Mouse (Mus musculus) MEL (cell line): ENCODE results near the gene Hoxb8. TPM values are rescaled to one million over a fixed set of nuclear protein-coding genes. Genes with fewer than 3 reads are reported as not detected.

Experiments
- DNase-seq: peaks from one replicate; pipeline ENCODE4 v3.0.0; 2011; ENCODE audit warnings: low read depth, low spot score
- H3K27ac ChIP-seq: 2 replicates; pipeline ENCODE4 v1.5.1; 2012; ENCODE audit warnings: low read depth, mild to moderate bottlenecking, control low read depth, low read length, moderate library complexity; ENCODE audit not compliant: control insufficient read depth
- H3K27me3 ChIP-seq, 2 experiments: fragments of 150-350 bp in 1 of 2; sonication (generic) in 1 of 2; 2 replicates each; pipeline ENCODE4 v1.6.1; 2012; ENCODE audit warnings: low read length in 2 of 2, mild to moderate bottlenecking in 2 of 2, improper control_type of control experiment in 1 of 2, moderate library complexity in 1 of 2; ENCODE audit not compliant: insufficient read depth in 2 of 2, control insufficient read depth in 1 of 2
- H3K36me3 ChIP-seq, 2 experiments: 2 replicates each; pipeline ENCODE4 v1.6.1; 2012 to 2014; ENCODE audit warnings: low read length in 2 of 2, improper control_type of control experiment in 1 of 2, inconsistent platforms in 1 of 2, mild to moderate bottlenecking in 1 of 2; ENCODE audit not compliant: insufficient read depth in 2 of 2, control insufficient read depth in 1 of 2
- H3K4me1 ChIP-seq, 2 experiments: fragments of 150-350 bp in 1 of 2; sonication (generic) in 1 of 2; 2 replicates each; pipeline ENCODE4 v1.6.1; 2012; ENCODE audit warnings: low read length in 2 of 2, improper control_type of control experiment in 1 of 2, mild to moderate bottlenecking in 1 of 2; ENCODE audit not compliant: insufficient read depth in 2 of 2, control insufficient read depth in 1 of 2
- H3K4me3 ChIP-seq, 2 experiments: fragments of 150-350 bp in 1 of 2; sonication (generic) in 1 of 2; 2 replicates each; pipeline ENCODE4 v1.5.1; 2012; ENCODE audit warnings: low read depth in 2 of 2, low read length in 2 of 2, mild to moderate bottlenecking in 2 of 2, moderate library complexity in 2 of 2, control low read depth in 1 of 2, improper control_type of control experiment in 1 of 2; ENCODE audit not compliant: control insufficient read depth in 1 of 2, insufficient read depth in 1 of 2
- H3K79me2 ChIP-seq: 2 replicates; pipeline ENCODE4 v1.6.1; 2012; ENCODE audit warnings: mild to moderate bottlenecking, low read length, moderate library complexity; ENCODE audit not compliant: control insufficient read depth, poor library complexity, insufficient read depth
- H3K9ac ChIP-seq: 2 replicates; pipeline ENCODE4 v1.6.1; 2012; ENCODE audit warnings: low read depth, mild to moderate bottlenecking, control low read depth, low read length, moderate library complexity; ENCODE audit not compliant: control insufficient read depth, poor library complexity, severe bottlenecking
- H3K9me3 ChIP-seq: fragments of 150-350 bp; sonication (generic); replicated peaks from 2 replicates; pipeline ENCODE4 v1.6.1; 2012; ENCODE audit warnings: mild to moderate bottlenecking, low read length, improper control_type of control experiment, moderate library complexity; ENCODE audit not compliant: insufficient read depth
- BHLHE40 ChIP-seq: IDR thresholded peaks from 2 replicates; pipeline ENCODE4 v1.6.1; 2012; ENCODE audit warnings: low read depth, mild to moderate bottlenecking, inconsistent platforms, low read length, improper control_type of control experiment, borderline replicate concordance
- CHD2 ChIP-seq: IDR thresholded peaks from 2 replicates; pipeline ENCODE4 v1.6.1; 2011; ENCODE audit warnings: low read length, improper control_type of control experiment
- CTCF ChIP-seq, 3 experiments: IDR thresholded peaks in 2 of 3; conservative IDR thresholded peaks in 1 of 3; 2 replicates each; pipeline ENCODE4 v1.5.1; 2011 to 2012; ENCODE audit warnings: low read length in 3 of 3, low read depth in 2 of 3, mild to moderate bottlenecking in 2 of 3, improper control_type of control experiment in 1 of 3, inconsistent platforms in 1 of 3, mixed read lengths in 1 of 3, moderate library complexity in 1 of 3; ENCODE audit not compliant: control insufficient read depth in 1 of 3, insufficient read depth in 1 of 3, poor library complexity in 1 of 3, severe bottlenecking in 1 of 3
- ELF1 ChIP-seq: IDR thresholded peaks from 2 replicates; pipeline ENCODE4 v1.6.1; 2014; ENCODE audit warnings: low read depth, mild to moderate bottlenecking, inconsistent platforms, low read length, improper control_type of control experiment, moderate library complexity
- HCFC1 ChIP-seq: IDR thresholded peaks from 2 replicates; pipeline ENCODE4 v1.6.1; 2012; ENCODE audit warnings: low read depth, mild to moderate bottlenecking, inconsistent platforms, low read length, improper control_type of control experiment, moderate library complexity
- JUND ChIP-seq: IDR thresholded peaks from 2 replicates; pipeline ENCODE4 v1.6.1; 2011; ENCODE audit warnings: low read depth, mild to moderate bottlenecking, improper control_type of control experiment, low read length
- KAT2A ChIP-seq: conservative IDR thresholded peaks from 2 replicates; pipeline ENCODE4 v1.6.1; 2012; ENCODE audit warnings: low read depth, low read length, improper control_type of control experiment, inconsistent platforms
- MAFK ChIP-seq: IDR thresholded peaks from 2 replicates; pipeline ENCODE4 v1.6.1; 2011; ENCODE audit warnings: low read depth, mild to moderate bottlenecking, low read length, improper control_type of control experiment, borderline replicate concordance
- MXI1 ChIP-seq: IDR thresholded peaks from 2 replicates; pipeline ENCODE4 v1.6.1; 2011; ENCODE audit warnings: mild to moderate bottlenecking, low read depth, low read length, improper control_type of control experiment
- MYC ChIP-seq: IDR thresholded peaks from 2 replicates; pipeline ENCODE4 v1.6.1; 2011; ENCODE audit warnings: low read depth, mild to moderate bottlenecking, low read length, improper control_type of control experiment, moderate library complexity
- NELFE ChIP-seq: IDR thresholded peaks from 2 replicates; pipeline ENCODE4 v1.6.1; 2011; ENCODE audit warnings: low read depth, low read length, improper control_type of control experiment
- NRF1 ChIP-seq: IDR thresholded peaks from 2 replicates; pipeline ENCODE4 v1.6.1; 2014; ENCODE audit warnings: low read depth, mild to moderate bottlenecking, inconsistent platforms, low read length, improper control_type of control experiment, moderate library complexity; ENCODE audit not compliant: poor library complexity, insufficient read depth, severe bottlenecking
- POLR2A ChIP-seq, 2 experiments: IDR thresholded peaks; 2 replicates each; pipeline ENCODE4 v1.6.1; 2011 to 2012; ENCODE audit warnings: low read length in 2 of 2, mild to moderate bottlenecking in 2 of 2, control low read depth in 1 of 2, improper control_type of control experiment in 1 of 2, low read depth in 1 of 2, moderate library complexity in 1 of 2; ENCODE audit not compliant: control insufficient read depth in 1 of 2, insufficient read depth in 1 of 2, poor library complexity in 1 of 2
- POLR2AphosphoS5 ChIP-seq: IDR thresholded peaks from 2 replicates; pipeline ENCODE4 v1.6.1; 2012; ENCODE audit warnings: low read depth, borderline replicate concordance, mild to moderate bottlenecking, inconsistent platforms, low read length, moderate library complexity, mixed read lengths
- RCOR1 ChIP-seq: IDR thresholded peaks from 2 replicates; pipeline ENCODE4 v1.6.1; 2012; ENCODE audit warnings: low read depth, mild to moderate bottlenecking, inconsistent platforms, low read length, improper control_type of control experiment
- SMC3 ChIP-seq: IDR thresholded peaks from 2 replicates; pipeline ENCODE4 v1.6.1; 2011; ENCODE audit warnings: low read depth, low read length, improper control_type of control experiment
- UBTF ChIP-seq: IDR thresholded peaks from 2 replicates; pipeline ENCODE4 v1.6.1; 2012; ENCODE audit warnings: low read depth, mild to moderate bottlenecking, inconsistent platforms, low read length, improper control_type of control experiment, moderate library complexity, borderline replicate concordance; ENCODE audit not compliant: insufficient read depth
- USF1 ChIP-seq: IDR thresholded peaks from 2 replicates; pipeline ENCODE4 v1.6.1; 2014; ENCODE audit warnings: low read depth, mild to moderate bottlenecking, inconsistent platforms, low read length, improper control_type of control experiment, moderate library complexity
- ZMIZ1 ChIP-seq: IDR thresholded peaks from 2 replicates; pipeline ENCODE4 v1.6.1; 2012; ENCODE audit warnings: low read depth, mild to moderate bottlenecking, inconsistent platforms, low read length, improper control_type of control experiment, moderate library complexity
- ZNF384 ChIP-seq: IDR thresholded peaks from 2 replicates; pipeline ENCODE4 v1.6.1; 2012; ENCODE audit warnings: low read depth, mild to moderate bottlenecking, inconsistent platforms, low read length, improper control_type of control experiment
- polyA plus RNA-seq, 2 experiments: library from polyadenylated mRNA; stranded (reverse) in 1 of 2; unstranded in 1 of 2; fragments of >175 nt in 1 of 2; fragments of >200 nt in 1 of 2; gene quantifications; 2 replicates each; pipeline versions ENCODE4 v1.2.1 to v1.2.4; 2012; ENCODE audit warnings: low replicate concordance in 2 of 2, low read depth in 1 of 2; ENCODE audit not compliant: insufficient read length in 2 of 2, insufficient read depth in 1 of 2, missing spikeins in 1 of 2
- total RNA-seq: library from RNA; depleted of rRNA; stranded (reverse); fragments of 300-350 nt; gene quantifications from 2 replicates; pipeline ENCODE4 v1.2.3, GENCODE M21; 2012

The Hoxb8 gene
- total and polyA plus RNA-seq, 3 experiments, result not detected

DNA sequence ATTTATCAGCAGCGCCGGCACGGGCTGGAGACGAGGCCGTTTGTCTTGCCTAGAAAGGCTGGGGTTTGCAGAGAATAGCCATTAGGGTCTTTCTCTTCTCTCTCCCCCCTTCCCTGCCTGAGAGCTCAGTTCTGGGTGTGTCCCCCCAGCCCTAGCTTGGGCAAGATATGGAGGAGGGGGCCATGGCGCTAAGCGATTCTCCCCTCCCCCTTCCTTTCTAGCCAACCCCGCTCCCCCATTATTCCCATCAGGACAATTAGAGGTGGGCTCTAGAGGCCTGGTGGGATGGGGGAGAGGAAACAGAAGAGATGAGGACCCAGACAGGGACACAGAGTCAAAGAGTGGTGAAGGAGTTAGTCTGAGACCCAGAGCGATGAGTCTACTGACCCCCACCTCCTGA is 5.7 kb downstream of the Hoxb8 start:
- Histone ChIP-seq H3K4me1 (no peaks in the 10 kb centered on the region), H3K36me3 (no peaks in the 10 kb centered on the region), H3K27me3 (peaks cover 3 to 6% of the 10 kb centered on the region in 2 experiments; a peak in 2 of 4 replicates), H3K9me3 (no peaks in the 10 kb centered on the region), H3K9ac (no peak overlapping the region), H3K4me3 (no peak overlapping the region), H3K27ac (no peak overlapping the region), H3K79me2 (no peaks in the 10 kb centered on the region)
- DNase-seq, result no peak
- no peak for TF ChIP-seq MYC
- TF ChIP-seq ELF1, result no peak
- no peak for TF ChIP-seq CHD2
- TF ChIP-seq MAFK, result no peak
- TF ChIP-seq NELFE, result no peak
- TF ChIP-seq KAT2A, result no peak
- TF ChIP-seq POLR2AphosphoS5, result no peak
- TF ChIP-seq NRF1, result no peak
- TF ChIP-seq MXI1, result no peak
- no peak for TF ChIP-seq JUND
- TF ChIP-seq POLR2A (IDR thresholded peaks at IDR 0.05; ENCODE audit: control insufficient read depth in 1 of 2, insufficient read depth in 1 of 2, low read depth in 1 of 2, low read length in 2 of 2, poor library complexity in 1 of 2), result no peak
- TF ChIP-seq HCFC1, result no peak
- TF ChIP-seq CTCF (IDR thresholded peaks at IDR 0.05 in 2 of 3, conservative IDR thresholded peaks at IDR 0.05 in 1 of 3; ENCODE audit: control insufficient read depth in 1 of 3, insufficient read depth in 1 of 3, low read depth in 2 of 3, low read length in 3 of 3, poor library complexity in 1 of 3, severe bottlenecking in 1 of 3), result no peak
- TF ChIP-seq RCOR1, result no peak
- TF ChIP-seq USF1, result no peak

DNA sequence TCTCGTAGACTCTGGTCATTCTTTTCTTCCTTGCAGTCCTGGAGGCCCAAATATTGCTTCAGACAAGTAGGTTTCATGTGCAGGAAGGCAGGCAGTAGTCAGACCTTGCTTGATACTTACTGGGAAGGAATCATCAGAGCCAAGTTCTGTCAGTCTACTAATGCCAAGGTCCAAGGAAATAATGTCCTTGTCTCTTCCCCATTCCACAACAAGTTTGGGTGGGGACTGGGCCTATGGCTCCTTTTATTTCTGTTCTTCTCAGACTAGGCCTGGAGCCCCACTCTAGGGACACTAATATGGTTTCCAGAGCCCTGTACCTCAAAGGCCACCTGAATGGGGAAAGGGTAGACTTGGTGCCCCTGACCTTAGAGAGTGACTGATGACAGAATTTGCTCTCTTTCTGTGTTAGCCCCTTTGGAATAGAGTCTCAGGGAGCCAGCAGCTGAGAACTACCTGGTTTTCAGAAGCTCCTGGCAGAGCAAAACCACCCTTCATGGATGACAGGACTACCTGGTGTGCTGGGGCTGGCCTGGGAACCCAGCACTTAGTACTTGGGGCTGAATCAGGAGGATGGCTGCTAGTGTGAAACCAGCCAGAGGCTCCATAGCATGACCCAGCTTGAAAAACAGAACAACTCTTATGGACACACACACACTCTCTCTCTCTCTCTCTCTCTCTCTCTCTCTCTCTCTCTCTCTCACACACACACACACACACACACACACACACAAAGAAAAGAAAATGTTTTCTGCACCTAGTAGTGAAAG is 6.9 kb downstream of the Hoxb8 start:
- Histone ChIP-seq H3K4me3 (no peak overlapping the region), H3K27me3 (peaks cover 3 to 6% of the 10 kb centered on the region in 2 experiments; a peak in 1 of 4 replicates)
- TF ChIP-seq ELF1, result no peak
- TF ChIP-seq SMC3, result no peak
- TF ChIP-seq BHLHE40, result no peak
- TF ChIP-seq UBTF, result no peak
- TF ChIP-seq ZMIZ1, result no peak
- TF ChIP-seq USF1, result no peak
- no peak for TF ChIP-seq RCOR1
- TF ChIP-seq ZNF384, result no peak
- TF ChIP-seq, all 39 proteins: peak for 0
- Histone ChIP-seq H3K9ac (no peak overlapping the region), H3K4me1 (no peaks in the 10 kb centered on the region), H3K79me2 (no peaks in the 10 kb centered on the region), H3K27ac (no peak overlapping the region), H3K9me3 (no peaks in the 10 kb centered on the region), H3K36me3 (no peaks in the 10 kb centered on the region)
- no peak for DNase-seq
